Mouse (Mus musculus): ENCODE data around the gene Ttc39b. TPM values are rescaled to one million over a fixed set of nuclear protein-coding genes. Genes with fewer than 3 reads are reported as not detected.

Ttc39b gene
- polyA plus RNA-seq, 1 experiment, result 4.1 TPM

- Histone ChIP-seq H3K4me3 (ENCODE audit: extremely low read depth, insufficient read depth, insufficient read length) (no peak overlapping the region), H3K4me1 (ENCODE audit: control insufficient read depth, insufficient read depth, insufficient read length) (no peaks in the 10 kb centered on the region), H3K27ac (ENCODE audit: insufficient read depth, low read length) (no peak overlapping the region), H3K36me3 (ENCODE audit: control insufficient read depth, insufficient read depth, low read length) (no peaks in the 10 kb centered on the region), H3K27me3 (ENCODE audit: control insufficient read depth, insufficient read depth, low read length) (no peaks in the 10 kb centered on the region)
- TF ChIP-seq POLR2A (IDR thresholded peaks at IDR 0.05; ENCODE audit: low read depth, low read length), result no peak
- TF ChIP-seq CTCF (IDR thresholded peaks at IDR 0.05; ENCODE audit: extremely low read depth, insufficient read depth, insufficient read length, insufficient replicate concordance), result no peak
- 62% methylated on average over 8 of the region's 8 CpGs for WGBS
- no peak for DNase-seq (ENCODE audit: low read depth in 1 of 2, low spot score in 2 of 2)
Observed at GRCm38 (mm10) chr4:83182178-83183068, 141.6 kb downstream of the Ttc39b start.

GRCm38 (mm10) chr4:83177471-83177870 lies 146.6 kb downstream of the Ttc39b start:
- 83% methylated on average over 2 of the region's 2 CpGs for WGBS
- Histone ChIP-seq H3K27me3 (ENCODE audit: control insufficient read depth, insufficient read depth, low read length) (no peaks in the 10 kb centered on the region), H3K27ac (ENCODE audit: insufficient read depth, low read length) (no peak overlapping the region), H3K36me3 (ENCODE audit: control insufficient read depth, insufficient read depth, low read length) (no peaks in the 10 kb centered on the region), H3K4me3 (ENCODE audit: extremely low read depth, insufficient read depth, insufficient read length) (no peak overlapping the region), H3K4me1 (ENCODE audit: control insufficient read depth, insufficient read depth, insufficient read length) (no peaks in the 10 kb centered on the region)
- no peak for DNase-seq (ENCODE audit: low read depth in 1 of 2, low spot score in 2 of 2)
- no peak for TF ChIP-seq CTCF (IDR thresholded peaks at IDR 0.05; ENCODE audit: extremely low read depth, insufficient read depth, insufficient read length, insufficient replicate concordance)
- no peak for TF ChIP-seq POLR2A (IDR thresholded peaks at IDR 0.05; ENCODE audit: low read depth, low read length)

- no peaks in the 10 kb centered on the region for H3K27me3 ChIP-seq (ENCODE audit: control insufficient read depth, insufficient read depth, low read length)
- no peaks in the 10 kb centered on the region for H3K4me1 ChIP-seq (ENCODE audit: control insufficient read depth, insufficient read depth, insufficient read length)
- no peak for TF ChIP-seq POLR2A (IDR thresholded peaks at IDR 0.05; ENCODE audit: low read depth, low read length)
- no peak overlapping the region for H3K4me3 ChIP-seq (ENCODE audit: extremely low read depth, insufficient read depth, insufficient read length)
- H3K27ac ChIP-seq (ENCODE audit: insufficient read depth, low read length), result no peak overlapping the region
- H3K36me3 ChIP-seq (ENCODE audit: control insufficient read depth, insufficient read depth, low read length), result no peaks in the 10 kb centered on the region
- DNase-seq (ENCODE audit: low read depth in 1 of 2, low spot score in 2 of 2), result no peak
- 66% methylated on average over 8 of the region's 8 CpGs for WGBS
Observed at GRCm38 (mm10) chr4:83174946-83175345, 149.1 kb downstream of the Ttc39b start.

- H3K36me3 ChIP-seq (ENCODE audit: control insufficient read depth, insufficient read depth, low read length), result no peaks in the 10 kb centered on the region
- WGBS, result 58% methylated on average over 3 of the region's 3 CpGs
- no peak overlapping the region for H3K27ac ChIP-seq (ENCODE audit: insufficient read depth, low read length)
- H3K4me1 ChIP-seq (ENCODE audit: control insufficient read depth, insufficient read depth, insufficient read length), result no peaks in the 10 kb centered on the region
- no peak for TF ChIP-seq CTCF (IDR thresholded peaks at IDR 0.05; ENCODE audit: extremely low read depth, insufficient read depth, insufficient read length, insufficient replicate concordance)
- no peak for TF ChIP-seq POLR2A (IDR thresholded peaks at IDR 0.05; ENCODE audit: low read depth, low read length)
- no peaks in the 10 kb centered on the region for H3K27me3 ChIP-seq (ENCODE audit: control insufficient read depth, insufficient read depth, low read length)
- DNase-seq (ENCODE audit: low read depth in 1 of 2, low spot score in 2 of 2), result no peak
- H3K4me3 ChIP-seq (ENCODE audit: extremely low read depth, insufficient read depth, insufficient read length), result no peak overlapping the region
Observed at GRCm38 (mm10) chr4:83172278-83172677, 151.8 kb downstream of the Ttc39b start.

GRCm38 (mm10) chr4:83170741-83171140 lies 153.3 kb downstream of the Ttc39b start:
- Histone ChIP-seq H3K27me3 (ENCODE audit: control insufficient read depth, insufficient read depth, low read length) (no peaks in the 10 kb centered on the region), H3K4me1 (ENCODE audit: control insufficient read depth, insufficient read depth, insufficient read length) (no peaks in the 10 kb centered on the region), H3K27ac (ENCODE audit: insufficient read depth, low read length) (no peak overlapping the region), H3K36me3 (ENCODE audit: control insufficient read depth, insufficient read depth, low read length) (no peaks in the 10 kb centered on the region), H3K4me3 (ENCODE audit: extremely low read depth, insufficient read depth, insufficient read length) (no peak overlapping the region)
- TF ChIP-seq CTCF (IDR thresholded peaks at IDR 0.05; ENCODE audit: extremely low read depth, insufficient read depth, insufficient read length, insufficient replicate concordance) (no peak), POLR2A (IDR thresholded peaks at IDR 0.05; ENCODE audit: low read depth, low read length) (no peak)
- no peak for DNase-seq (ENCODE audit: low read depth in 1 of 2, low spot score in 2 of 2)
- WGBS, result 87% methylated on average over 9 of the region's 9 CpGs

Other genes with a start within 250 kb of the Ttc39b start
- 11.8 and 12.7 TPM in 2 replicates for gene Snapc3, start 93.5 kb upstream of the Ttc39b start, polyA plus RNA-seq (2012; rRNA removed)
- 17.5 and 42.2 TPM in 2 replicates for gene Psip1, start 162.2 kb upstream of the Ttc39b start, polyA plus RNA-seq (2012; rRNA removed)
- gene Ccdc171, start 201.3 kb upstream of the Ttc39b start, polyA plus RNA-seq (2012; rRNA removed), result 0.80 and 1.0 TPM in 2 replicates

All from spleen, adult 2 months (tissue).